Mouse (Mus musculus) T-helper 17 cell (primary cell): ENCODE measurements around the gene Pappa.

ENCODE experiments used
- in situ Hi-C, 2 experiments: fragments of 300-600 bp; cut with MboI, MseI; formaldehyde crosslinking; loops; 1 replicate in 1 of 2; 2 replicates in 1 of 2; pipeline ENCODE4 v1.15.1; 2025; ENCODE audit warnings: high pct_unique_total_duplicates in 2 of 2

Pappa gene

GRCm38 (mm10) chr4:65123741-65124224 lies at the start of gene Pappa:
Gene Pappa, plus strand, starts transcription at chr4:65124174.
- in situ Hi-C loops: no loop called here

GRCm38 (mm10) chr4:65077906-65078615 lies 45.9 kb upstream of the Pappa start:
- in situ Hi-C loops: no loop called here

GRCm38 (mm10) chr4:65086864-65087263 lies 37.1 kb upstream of the Pappa start:
- in situ Hi-C loops: no loop called here

GRCm38 (mm10) chr4:65087592-65087991 lies 36.4 kb upstream of the Pappa start:
- in situ Hi-C loops: no loop called here

DNA sequence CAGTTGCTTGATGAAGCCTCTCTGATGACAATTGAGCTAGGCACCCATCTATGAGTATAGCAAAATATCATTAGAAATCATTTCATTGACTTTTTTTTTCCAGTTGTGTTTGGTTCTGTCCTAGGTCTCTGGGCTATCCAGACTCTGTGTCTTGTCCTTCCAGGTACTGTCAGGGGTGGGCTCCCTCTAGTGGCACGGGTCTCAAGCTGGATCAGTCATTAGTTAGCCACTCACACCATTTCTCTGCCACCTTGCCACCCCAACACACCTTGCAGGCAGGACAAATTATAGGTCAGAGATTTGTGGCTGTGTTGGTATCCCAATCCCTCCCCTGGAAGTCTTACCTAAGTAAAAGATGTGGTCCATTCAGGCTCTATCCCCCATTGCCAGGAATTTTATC lies 31.8 kb upstream of the Pappa start:
- in situ Hi-C loops: loop anchor here in 1 of 2 experiments (10.0 kb wide), 1 partner anchor 177 kb away; no protein-coding TSS in a partner anchor

DNA sequence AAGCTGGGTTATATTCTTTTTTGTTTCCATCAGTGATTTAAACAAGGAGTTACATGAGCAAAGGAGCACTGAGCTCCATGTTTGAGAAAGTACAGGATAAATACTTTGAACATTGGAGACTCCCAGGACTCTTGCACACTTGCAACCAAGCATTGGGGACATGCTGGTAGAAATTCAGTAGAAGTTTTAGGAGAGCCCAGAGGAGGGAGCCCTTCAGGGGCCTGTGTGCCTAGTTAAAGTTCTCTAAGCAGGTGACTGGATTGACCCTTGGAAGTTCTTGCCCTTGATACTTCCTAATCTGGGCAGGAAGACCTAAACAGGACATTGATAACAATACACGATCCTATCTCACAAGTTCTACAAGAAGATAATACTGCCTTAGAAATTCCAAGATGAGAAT lies 3.6 kb upstream of the Pappa start:
- in situ Hi-C loops: no loop called here

DNA sequence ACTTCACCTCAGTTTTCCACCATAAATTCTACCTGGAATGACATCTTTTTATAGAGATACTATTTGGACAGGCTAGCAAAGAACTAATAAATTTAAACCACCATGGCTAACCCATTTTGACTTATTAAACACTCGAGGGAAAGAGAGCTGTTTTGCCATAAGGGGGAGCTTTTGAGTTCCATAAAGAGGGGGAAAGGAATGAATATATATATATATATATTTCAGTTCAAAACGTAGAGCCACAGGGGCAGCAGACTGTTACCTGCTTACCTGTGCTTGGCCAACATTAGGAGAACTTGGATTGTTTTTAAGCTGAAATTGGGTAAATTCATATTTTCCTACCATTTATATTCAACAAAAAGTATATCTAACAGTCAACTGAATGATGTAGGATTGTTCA lies 1.1 kb upstream of the Pappa start:
- in situ Hi-C loops: no loop called here

DNA sequence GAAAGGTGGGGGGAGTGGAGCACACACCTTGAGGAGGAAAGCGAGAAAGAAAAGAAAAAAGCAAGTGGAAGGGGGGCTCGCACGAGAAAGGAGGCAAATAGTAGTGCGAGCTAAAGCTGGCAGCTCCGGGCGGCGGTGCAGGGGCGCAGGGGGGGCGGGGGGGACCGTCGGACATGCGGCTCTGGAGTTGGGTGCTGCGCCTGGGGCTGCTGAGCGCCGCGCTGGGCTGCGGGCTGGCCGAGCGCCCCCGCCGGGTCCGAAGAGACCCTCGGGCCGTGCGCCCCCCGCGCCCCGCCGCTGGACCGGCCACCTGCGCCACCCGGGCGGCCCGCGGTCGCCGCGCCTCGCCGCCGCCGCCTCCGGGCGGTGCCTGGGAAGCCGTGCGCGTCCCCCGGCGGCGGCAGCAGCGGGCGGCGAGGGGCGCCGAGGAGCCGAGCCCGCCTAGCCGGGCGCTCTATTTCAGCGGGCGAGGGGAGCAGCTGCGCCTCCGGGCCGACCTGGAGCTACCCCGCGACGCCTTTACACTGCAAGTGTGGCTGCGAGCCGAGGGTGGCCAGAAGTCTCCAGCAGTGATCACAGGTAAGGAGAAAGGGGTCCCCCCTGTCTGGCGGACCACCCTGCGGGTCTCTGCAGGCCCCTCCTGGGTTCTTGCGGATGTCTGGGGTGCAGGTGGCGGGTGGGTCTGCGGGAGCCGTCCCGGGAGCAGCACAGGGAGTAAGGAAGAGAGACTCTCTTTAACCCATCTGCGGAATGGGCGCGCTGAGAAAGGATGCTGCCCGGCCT lies 586 bp downstream of the Pappa start:
- in situ Hi-C loops: loop anchor here in 1 of 2 experiments (25.0 kb wide), 1 partner anchor 587 kb away; no protein-coding TSS in a partner anchor

DNA sequence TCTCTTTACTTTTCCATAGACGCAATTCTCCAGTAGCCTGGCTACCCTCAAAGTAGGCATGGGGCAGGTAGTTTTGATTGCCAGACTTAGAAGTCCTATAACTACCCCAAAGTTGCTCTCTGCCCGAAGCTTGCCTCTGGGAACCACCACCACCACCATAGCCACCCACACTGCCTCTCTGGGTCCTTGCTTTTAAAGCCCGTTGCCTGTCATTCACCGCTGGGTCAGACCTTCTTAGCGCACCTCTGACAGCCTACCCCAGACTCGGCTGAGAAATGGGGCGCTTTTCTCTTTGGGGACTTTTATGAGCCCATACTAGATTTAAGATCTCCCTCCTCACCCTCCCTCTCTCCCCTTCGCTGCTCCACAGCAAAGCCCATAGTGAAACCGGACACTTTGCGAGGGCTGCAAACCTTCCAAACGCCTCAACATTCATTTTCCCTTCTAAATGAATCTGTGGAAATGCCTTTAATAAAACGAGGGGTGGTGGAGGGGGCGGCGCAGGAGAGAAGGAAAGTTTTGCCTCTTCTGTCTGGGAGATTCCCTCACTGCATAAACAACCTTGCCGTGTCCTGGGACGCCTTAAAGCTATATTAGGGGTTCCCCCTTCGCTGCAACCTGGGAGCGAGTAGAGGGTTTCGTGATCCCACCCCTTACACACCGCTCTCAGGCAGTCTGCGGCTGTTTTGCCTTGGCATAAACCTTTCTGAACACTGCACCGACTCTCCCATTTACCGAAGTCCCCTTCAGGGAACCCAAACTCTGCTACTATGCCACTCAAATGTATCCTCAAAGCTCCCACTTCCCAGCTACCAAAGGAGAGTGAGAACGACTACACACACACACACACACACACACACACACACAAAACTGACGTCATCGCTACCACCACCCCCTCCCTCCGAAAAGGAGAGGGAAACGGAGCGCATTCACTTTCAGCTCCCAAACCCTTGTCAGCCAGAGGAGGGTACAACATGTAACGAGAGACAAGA lies 1.7 kb downstream of the Pappa start:
- in situ Hi-C loops: loop anchor here in 1 of 2 experiments (25.0 kb wide), 1 partner anchor 588 kb away; no protein-coding TSS in a partner anchor

DNA sequence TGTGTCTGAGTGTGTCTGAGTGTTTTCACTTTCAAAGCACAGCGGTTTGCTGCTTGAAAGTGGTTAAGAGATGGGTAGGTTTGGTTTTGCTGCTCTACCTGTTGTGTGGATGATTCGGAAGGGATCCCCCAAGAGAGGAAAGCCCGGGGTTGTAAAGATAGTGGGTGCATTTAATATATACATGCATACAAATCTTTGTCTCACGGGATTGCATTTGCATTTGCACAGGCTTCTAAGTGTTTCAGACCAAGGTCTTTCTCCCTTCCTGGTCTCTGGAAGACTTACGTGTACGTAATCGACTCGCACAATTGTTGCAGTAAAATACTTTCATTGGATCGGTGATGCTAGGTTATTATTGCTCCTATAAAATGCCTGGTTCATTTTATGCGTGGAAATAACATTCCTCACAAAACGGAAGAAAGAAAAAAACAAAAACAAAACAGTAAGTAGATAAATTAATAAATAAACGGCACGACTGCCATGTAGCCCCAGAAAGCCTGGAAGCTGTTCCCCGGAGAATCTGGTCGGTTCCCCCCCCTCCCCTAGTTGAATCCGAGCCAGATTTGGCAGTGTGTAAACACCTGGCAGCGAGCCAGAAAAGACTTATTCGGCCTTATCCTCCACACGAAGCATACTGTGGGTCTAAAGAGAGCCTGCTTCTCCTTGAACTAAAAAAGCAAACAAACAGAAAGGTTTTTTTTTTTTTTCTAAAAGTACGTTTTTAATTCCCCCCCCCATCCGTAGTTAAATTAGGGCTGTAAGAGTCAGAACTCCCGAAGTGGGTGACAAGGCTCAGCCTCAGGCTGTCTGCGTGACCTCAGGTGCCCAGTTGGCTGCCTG lies 2.7 kb downstream of the Pappa start:
- in situ Hi-C loops: loop anchor here in 1 of 2 experiments (25.0 kb wide), 1 partner anchor 589 kb away; no protein-coding TSS in a partner anchor

DNA sequence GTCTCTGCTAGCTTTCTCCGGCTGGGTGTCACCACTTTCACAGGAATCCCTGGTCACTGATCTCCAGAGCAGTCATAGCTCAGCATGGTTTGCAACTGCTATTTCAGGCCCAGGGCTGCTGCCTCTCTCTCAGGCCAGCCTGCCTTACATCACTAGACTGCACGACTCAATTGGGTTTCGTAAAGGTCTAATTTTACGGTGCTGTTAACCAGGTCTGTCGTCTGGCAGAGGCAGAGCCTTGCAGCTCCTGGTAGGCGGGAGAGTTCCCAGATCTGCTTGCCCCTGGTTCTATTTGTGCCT lies 3.3 kb downstream of the Pappa start:
- in situ Hi-C loops: loop anchor here in 1 of 2 experiments (25.0 kb wide), 1 partner anchor 590 kb away; no protein-coding TSS in a partner anchor

DNA sequence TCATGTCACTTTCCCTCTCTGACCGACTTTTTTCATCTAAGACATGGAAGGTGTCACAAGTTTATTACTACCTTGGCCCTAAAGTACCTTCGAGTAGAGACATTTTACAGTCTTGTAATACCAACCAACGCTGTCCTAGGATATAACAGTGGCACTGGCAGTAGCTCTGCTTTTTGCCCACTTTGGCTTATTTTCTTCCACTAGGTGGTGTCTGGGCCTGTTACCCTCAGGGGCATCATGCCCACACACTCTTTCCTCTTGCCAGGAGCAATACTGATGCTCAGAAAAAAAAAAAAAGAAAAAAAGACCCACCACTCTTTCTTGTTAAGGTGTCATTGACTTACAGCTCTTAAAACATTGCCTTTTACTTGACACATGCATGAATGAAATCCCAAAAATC lies 8.7 kb downstream of the Pappa start:
- in situ Hi-C loops: loop anchor here in 1 of 2 experiments (25.0 kb wide), 1 partner anchor 595 kb away; no protein-coding TSS in a partner anchor

DNA sequence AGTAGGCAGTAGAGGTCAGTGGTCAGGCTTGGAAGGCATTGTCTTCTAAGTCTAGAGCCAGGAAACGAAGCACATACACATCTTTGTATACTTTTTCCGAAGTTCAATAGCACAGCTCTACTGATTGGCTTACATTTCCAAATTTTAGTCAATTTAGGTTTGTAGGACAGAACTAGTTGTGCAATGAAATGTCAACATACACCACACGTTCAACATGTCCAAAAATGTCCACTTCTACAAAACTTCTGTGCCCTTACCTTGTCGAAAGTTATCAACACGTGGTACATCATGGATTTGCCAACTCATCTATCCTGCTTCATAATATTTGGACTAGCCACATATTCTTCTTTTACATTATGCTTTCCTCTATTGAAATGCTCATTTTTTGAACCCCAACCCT lies 10.4 kb downstream of the Pappa start:
- in situ Hi-C loops: loop anchor here in 1 of 2 experiments (25.0 kb wide), 1 partner anchor 597 kb away; no protein-coding TSS in a partner anchor

GRCm38 (mm10) chr4:65135109-65135508 lies 11.1 kb downstream of the Pappa start:
- in situ Hi-C loops: loop anchor here in 1 of 2 experiments (25.0 kb wide), 1 partner anchor 598 kb away; no protein-coding TSS in a partner anchor

- in situ Hi-C loops: loop anchor here in 1 of 2 experiments (25.0 kb wide), 1 partner anchor 599 kb away; no protein-coding TSS in a partner anchor
Measured at GRCm38 (mm10) chr4:65136541-65136940, 12.6 kb downstream of the Pappa start.

- in situ Hi-C loops: loop anchor here in 1 of 2 experiments (25.0 kb wide), 1 partner anchor 610 kb away; no protein-coding TSS in a partner anchor
Measured at GRCm38 (mm10) chr4:65146936-65147335, 23.0 kb downstream of the Pappa start.

- in situ Hi-C loops: no loop called here
Measured at GRCm38 (mm10) chr4:65153601-65154000, 29.6 kb downstream of the Pappa start.

GRCm38 (mm10) chr4:65156231-65156630 lies 32.3 kb downstream of the Pappa start:
- in situ Hi-C loops: no loop called here

- in situ Hi-C loops: no loop called here
Measured at GRCm38 (mm10) chr4:65158651-65159050, 34.7 kb downstream of the Pappa start.

DNA sequence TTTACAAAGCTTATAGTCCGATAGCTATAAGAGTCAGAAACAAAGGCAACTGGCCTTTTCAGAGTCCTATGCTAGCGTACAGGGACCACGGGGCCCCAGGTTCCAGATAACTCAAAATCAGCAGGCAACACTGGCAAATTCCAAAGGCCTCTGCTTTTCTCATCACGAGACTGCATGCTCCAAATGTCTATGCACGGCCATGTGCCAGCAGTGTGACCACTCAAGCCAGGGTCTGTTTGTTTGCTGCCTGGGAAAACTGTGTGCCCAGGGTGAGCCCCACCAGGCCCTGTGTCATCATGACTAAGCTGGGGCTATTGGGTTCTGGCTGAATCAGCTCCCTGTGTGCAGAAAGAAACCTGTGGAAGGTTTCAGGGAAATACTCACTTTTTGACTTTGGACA lies 35.5 kb downstream of the Pappa start:
- in situ Hi-C loops: no loop called here
